Mouse (Mus musculus) thymus, adult 2 months (tissue): ENCODE data around the gene Osbpl7.

Experiments used
- CTCF ChIP-seq: fragments of 200-500 bp; IDR thresholded peaks from 2 replicates; pipeline ENCODE4 v1.5.1; 2012; ENCODE audit warnings: mild to moderate bottlenecking, control low read depth, low read length, moderate library complexity, borderline replicate concordance; ENCODE audit not compliant: control insufficient read depth, poor library complexity, insufficient read depth; ENCODE audit errors: extremely low read depth
- POLR2A ChIP-seq: fragments of 200-500 bp; IDR thresholded peaks from 2 replicates; pipeline ENCODE4 v1.6.1; 2012; ENCODE audit warnings: mild to moderate bottlenecking, low read length, control low read depth, moderate library complexity; ENCODE audit not compliant: control insufficient read depth, poor library complexity, insufficient read depth; ENCODE audit errors: extremely low read depth

- no peak for TF ChIP-seq POLR2A
- no peak for TF ChIP-seq CTCF
Measured at GRCm38 (mm10) chr11:97052219-97052646, 1.8 kb downstream of the Osbpl7 start.
